Mouse (Mus musculus): ENCODE results near the gene Krt76.

GRCm38 (mm10) chr15:101834784-101835328 lies 57.9 kb downstream of the Krt76 start:
- TF ChIP-seq CTCF (conservative IDR thresholded peaks at IDR 0.05 in 1 of 2, IDR thresholded peaks at IDR 0.05 in 1 of 2; ENCODE audit: low read depth in 2 of 2, low read length in 2 of 2), result peak in 1 of 2 experiments; percentile 59; a peak in 2 of 4 replicates
- no peak for TF ChIP-seq POLR2A (IDR thresholded peaks at IDR 0.05; ENCODE audit: low read depth, low read length)
- TF ChIP-seq USF1 (IDR thresholded peaks at IDR 0.05; ENCODE audit: low read depth, low read length), result no peak
- TF ChIP-seq RCOR1 (conservative IDR thresholded peaks at IDR 0.05; ENCODE audit: low read depth, low read length), result no peak
- TF ChIP-seq EP300 (IDR thresholded peaks at IDR 0.05; ENCODE audit: low read length), result no peak
- TF ChIP-seq MAX (IDR thresholded peaks at IDR 0.05; ENCODE audit: low read length), result no peak
- no peak for TF ChIP-seq E2F4 (IDR thresholded peaks at IDR 0.05; ENCODE audit: insufficient replicate concordance, low read depth, low read length)
- TF ChIP-seq NRF1 (IDR thresholded peaks at IDR 0.05; ENCODE audit: low read depth, low read length), result no peak
- TF ChIP-seq GABPA (IDR thresholded peaks at IDR 0.05; ENCODE audit: insufficient replicate concordance, low read depth, low read length), result no peak
